Mouse (Mus musculus) liver, adult 2 months (tissue): Measurements from ENCODE around the gene Ifitm3. TPM values are rescaled to one million over a fixed set of nuclear protein-coding genes. Genes with fewer than 3 reads are reported as not detected.

ENCODE experiments used
- DNase-seq: peaks from one replicate; pipeline ENCODE4 v3.0.0-alpha.2; 2011; ENCODE audit warnings: low read depth, low spot score; ENCODE audit errors: extremely low read depth
- H3K27ac ChIP-seq: fragments of 200-500 bp; replicated peaks from 2 replicates; pipeline ENCODE4 v1.5.1; 2012; ENCODE audit warnings: low read depth, mild to moderate bottlenecking, control low read depth, inconsistent platforms, low read length; ENCODE audit not compliant: insufficient read depth
- H3K27me3 ChIP-seq: fragments of 200-500 bp; 2 replicates; pipeline ENCODE4 v1.6.1; 2012; ENCODE audit warnings: mild to moderate bottlenecking, moderate library complexity, low read length, inconsistent platforms; ENCODE audit not compliant: control insufficient read depth, insufficient read depth
- H3K36me3 ChIP-seq: fragments of 200-500 bp; 2 replicates; pipeline ENCODE4 v1.6.1; 2012; ENCODE audit warnings: low read length, inconsistent platforms; ENCODE audit not compliant: control insufficient read depth, insufficient read depth
- H3K4me1 ChIP-seq: fragments of 200-500 bp; 2 replicates; pipeline ENCODE4 v1.6.1; 2011; ENCODE audit warnings: low read length; ENCODE audit not compliant: control insufficient read depth, insufficient read depth
- H3K4me3 ChIP-seq: fragments of 200-500 bp; 2 replicates; pipeline ENCODE4 v1.5.1; 2011; ENCODE audit warnings: low read depth, mild to moderate bottlenecking, control low read depth, low read length, moderate library complexity; ENCODE audit not compliant: insufficient read depth
- H3K79me2 ChIP-seq: fragments of 200-500 bp; 2 replicates; pipeline ENCODE4 v1.6.1; 2012; ENCODE audit warnings: inconsistent platforms, mild to moderate bottlenecking, low read length, moderate library complexity; ENCODE audit not compliant: control insufficient read depth, insufficient read depth
- H3K9ac ChIP-seq: fragments of 200-500 bp; 2 replicates; pipeline ENCODE4 v1.6.1; 2012; ENCODE audit warnings: low read depth, mild to moderate bottlenecking, control low read depth, inconsistent platforms, low read length
- CTCF ChIP-seq: fragments of 200-500 bp; IDR thresholded peaks from 2 replicates; pipeline ENCODE4 v1.5.1; 2011; ENCODE audit warnings: low read depth, low read length, control low read depth
- POLR2A ChIP-seq: fragments of 200-500 bp; IDR thresholded peaks from 2 replicates; pipeline ENCODE4 v1.6.1; 2011; ENCODE audit warnings: low read length, control low read depth; ENCODE audit not compliant: insufficient read depth; ENCODE audit errors: extremely low read depth
- WGBS: fragments of 180-500 bp; shearing (Covaris S2); methylation state at CpG from one replicate; pipeline ENCODE4 v1.1.7; 2018; 5-methylcytosine and 5-hydroxymethylcytosine counted together
- polyA plus RNA-seq: library from polyadenylated mRNA; depleted of rRNA; stranded (reverse); fragments of >200 nt; gene quantifications from 2 replicates; pipeline ENCODE4 v1.2.3, GENCODE M21; 2012
- total RNA-seq: library from RNA; depleted of rRNA; stranded (reverse); fragments of >200 nt; gene quantifications from 2 replicates; pipeline ENCODE4 v1.2.3, GENCODE M21; 2014

The Ifitm3 gene
- total and polyA plus RNA-seq, 2 experiments = 392 to 1,254 TPM

DNA sequence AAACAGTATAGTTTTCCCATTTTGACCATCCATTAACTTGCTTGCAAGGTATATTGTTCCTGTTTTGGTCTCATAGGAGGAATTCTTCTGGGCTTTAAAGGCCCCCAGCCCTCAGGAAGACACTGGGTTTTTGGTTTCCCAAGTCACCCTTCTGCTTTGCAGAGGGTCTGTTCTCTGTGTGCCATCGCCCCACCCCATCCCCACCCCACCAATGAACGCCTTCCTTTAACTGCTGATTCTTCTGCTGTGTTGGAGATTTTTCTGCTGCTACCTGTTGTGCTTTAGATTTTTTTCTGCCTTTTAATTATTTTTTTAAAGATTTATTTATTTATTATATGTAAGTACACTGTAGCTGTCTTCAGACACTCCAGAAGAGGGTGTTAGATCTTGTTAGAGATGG, 18.3 kb upstream of the Ifitm3 start, which contains the start of gene Gm17387:
Gm17387 (plus strand) TSS at position 301 of the 400 bp plus-strand sequence.
- H3K27me3 ChIP-seq = no peaks in the 10 kb centered on the region
- no peaks in the 10 kb centered on the region for H3K79me2 ChIP-seq
- no peak within 1 kb of the TSS for H3K9ac ChIP-seq
- WGBS = 98% methylated on average over 2 of the region's 2 CpGs
- TF ChIP-seq CTCF (no peak), POLR2A (no peak)
- no peak within 1 kb of the TSS for H3K4me3 ChIP-seq
- no peaks in the 10 kb centered on the region for H3K36me3 ChIP-seq
- no peak within 1 kb of the TSS for H3K27ac ChIP-seq
- peaks cover 7% of the 10 kb centered on the region; the same call in 1 of the 2 replicates for H3K4me1 ChIP-seq
- DNase-seq = no peak

DNA sequence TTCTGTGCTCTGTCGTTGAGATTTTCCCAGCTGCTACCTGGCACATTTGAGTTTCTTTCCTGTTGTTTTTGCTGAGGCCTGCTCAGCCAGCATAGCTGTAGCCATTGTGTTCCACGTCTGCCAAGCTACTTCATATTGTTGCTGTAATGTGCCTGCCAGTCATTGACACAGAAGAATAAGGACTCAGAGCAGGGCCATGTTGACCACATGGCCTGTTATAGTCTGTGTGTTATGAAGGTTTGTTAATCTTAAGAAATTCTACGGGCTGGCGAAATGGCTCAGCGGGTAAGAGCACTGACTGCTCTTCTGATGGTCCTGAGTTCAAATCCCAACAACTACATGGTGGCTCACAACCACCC, 16.1 kb upstream of the Ifitm3 start:
- H3K36me3 ChIP-seq = no peaks in the 10 kb centered on the region
- no peak overlapping the region for H3K4me3 ChIP-seq
- TF ChIP-seq POLR2A (no peak), CTCF (no peak)
- no peak overlapping the region for H3K9ac ChIP-seq
- no peak for DNase-seq
- H3K27me3 ChIP-seq = no peaks in the 10 kb centered on the region
- H3K79me2 ChIP-seq = no peaks in the 10 kb centered on the region
- 62% methylated on average over 5 of the region's 5 CpGs for WGBS
- no peak overlapping the region; the same call in 1 of the 2 replicates for H3K27ac ChIP-seq
- peaks cover 7% of the 10 kb centered on the region; the same call in 1 of the 2 replicates for H3K4me1 ChIP-seq

DNA sequence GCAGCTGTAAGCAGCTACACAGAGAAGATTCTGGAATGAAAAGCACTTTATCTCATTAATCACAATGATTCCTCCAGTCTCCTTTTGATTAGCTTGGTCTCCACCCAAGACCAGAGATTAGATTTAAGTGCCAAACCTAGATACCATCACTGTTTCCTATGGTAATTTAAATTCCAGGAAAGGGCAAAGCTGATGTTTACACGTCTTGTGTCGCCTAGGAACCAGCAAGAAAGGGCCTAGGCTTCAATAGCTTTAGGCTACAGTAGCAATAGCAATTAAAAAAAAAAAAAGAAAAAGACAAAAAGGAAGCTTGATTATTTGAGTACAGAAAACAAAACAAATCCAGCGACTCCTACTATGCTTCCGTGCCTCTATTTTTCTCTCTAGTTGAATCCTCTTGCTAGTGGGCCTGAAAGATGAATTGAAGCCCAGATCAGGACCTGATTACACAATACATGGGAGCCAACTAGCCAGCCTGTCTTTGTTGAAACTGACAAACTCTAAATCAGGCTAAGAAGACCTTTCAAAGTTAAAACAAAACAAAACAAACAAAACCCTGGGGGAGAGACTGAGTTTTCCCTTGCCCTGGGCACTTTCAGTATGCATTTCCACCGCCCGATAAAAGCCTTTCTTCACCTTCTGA, 15.6 kb upstream of the Ifitm3 start:
- no peak overlapping the region for H3K9ac ChIP-seq
- H3K79me2 ChIP-seq = no peaks in the 10 kb centered on the region
- peak; percentile 47 for DNase-seq
- no peak for TF ChIP-seq POLR2A
- no peak for TF ChIP-seq CTCF
- H3K4me1 ChIP-seq = peaks cover 7% of the 10 kb centered on the region; the same call in 1 of the 2 replicates
- no peaks in the 10 kb centered on the region for H3K27me3 ChIP-seq
- H3K4me3 ChIP-seq = no peak overlapping the region
- no peaks in the 10 kb centered on the region for H3K36me3 ChIP-seq
- H3K27ac ChIP-seq = no peak overlapping the region; the same call in 1 of the 2 replicates
- 37% methylated on average over 6 of the region's 6 CpGs for WGBS

DNA sequence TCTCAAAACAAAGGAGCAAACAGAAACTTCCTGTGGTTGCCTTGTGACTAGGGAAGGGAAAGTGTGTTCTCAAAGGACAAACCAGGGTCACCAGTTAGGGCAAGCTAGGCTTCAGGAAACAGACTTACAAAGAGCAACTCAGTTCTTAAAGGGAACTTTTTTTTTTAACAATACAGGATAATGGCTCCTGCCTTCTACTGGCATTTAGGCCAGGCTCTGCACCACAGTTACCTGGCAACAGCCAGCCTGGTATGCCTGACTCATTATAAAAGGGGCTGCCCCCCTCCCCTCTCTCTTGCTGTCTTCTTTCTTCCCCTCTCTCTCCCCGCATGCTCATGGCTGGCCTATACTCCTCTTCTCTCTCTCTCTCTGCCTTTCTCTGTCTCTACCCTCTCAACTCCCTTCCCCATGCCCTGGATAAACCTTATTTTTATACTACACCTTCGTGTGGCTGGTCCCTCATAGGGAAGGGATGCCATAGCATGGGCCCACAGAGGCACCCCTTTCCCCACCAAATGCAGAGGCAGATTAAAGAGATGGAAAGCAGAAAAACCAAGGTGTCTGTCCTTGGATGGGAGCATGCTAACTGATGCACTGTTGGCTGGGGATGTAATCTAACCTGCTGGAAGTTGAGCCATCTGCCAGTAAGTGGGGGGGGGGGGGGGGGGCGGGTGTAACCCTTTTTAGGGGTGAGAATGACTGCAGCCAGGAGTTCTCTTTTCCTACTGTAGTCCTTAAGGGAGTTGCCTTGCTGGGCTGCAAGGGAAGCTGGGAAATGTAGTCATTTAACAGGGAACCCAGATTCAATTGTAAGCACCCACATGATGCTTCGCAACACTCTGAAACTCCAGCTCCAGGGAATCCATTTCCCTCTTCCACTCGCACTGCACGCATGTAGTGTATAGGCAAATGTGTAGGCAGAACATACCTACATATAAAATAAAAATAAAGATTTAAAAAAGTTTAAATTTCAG, 14.6 kb upstream of the Ifitm3 start:
- Histone ChIP-seq H3K36me3 (no peaks in the 10 kb centered on the region), H3K27ac (peak overlapping the region; percentile 69), H3K79me2 (no peaks in the 10 kb centered on the region), H3K27me3 (no peaks in the 10 kb centered on the region), H3K9ac (no peak overlapping the region), H3K4me3 (no peak overlapping the region), H3K4me1 (peaks cover 7% of the 10 kb centered on the region; the same call in 1 of the 2 replicates)
- WGBS = 76% methylated on average over 6 of the region's 6 CpGs
- TF ChIP-seq POLR2A (no peak), CTCF (no peak)
- peak; percentile 50 for DNase-seq

DNA sequence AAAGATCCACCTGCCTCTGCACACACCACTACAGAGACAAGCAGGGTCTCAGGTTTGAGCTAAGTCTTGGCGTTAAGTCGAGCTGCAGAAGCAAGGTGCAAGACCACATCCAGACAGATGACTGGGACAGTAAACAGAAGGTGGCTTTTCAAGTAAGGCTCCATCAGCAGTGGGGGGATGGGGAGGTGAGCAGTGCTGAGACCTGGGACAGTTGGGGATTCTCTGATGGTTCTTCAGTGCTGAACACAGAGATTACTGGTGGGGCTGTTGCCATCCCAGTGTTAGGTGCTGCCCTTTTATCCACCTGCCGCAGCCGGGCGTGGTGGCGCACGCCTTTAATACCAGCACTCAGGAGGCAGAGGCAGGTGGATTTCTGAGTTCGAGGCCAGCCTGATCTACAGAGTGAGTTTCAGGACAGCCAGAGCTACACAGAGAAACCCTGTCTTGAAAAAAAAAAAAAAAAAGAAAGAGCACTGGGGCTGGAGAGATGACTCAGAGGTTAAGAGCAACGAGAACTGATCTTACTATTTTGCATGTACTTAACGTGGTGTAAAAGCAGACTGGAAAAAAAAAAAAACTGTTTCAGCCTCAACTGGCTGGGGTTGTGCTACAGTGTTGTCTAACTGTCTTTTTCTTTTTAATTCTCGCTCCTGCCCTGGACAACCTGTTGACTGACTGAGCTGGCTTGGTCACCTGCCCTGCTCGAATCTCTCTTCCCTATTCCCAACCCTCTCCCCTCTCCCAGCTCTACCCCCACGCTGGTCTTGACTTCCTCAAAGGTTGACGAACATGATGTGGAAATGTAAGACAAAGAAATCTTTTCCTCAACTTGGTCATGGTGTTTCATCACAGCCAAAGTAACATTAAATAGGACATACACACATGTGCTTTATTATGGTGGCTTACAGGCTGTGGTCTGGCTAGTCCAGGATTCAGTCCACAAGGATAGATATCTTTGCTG, 11.2 kb upstream of the Ifitm3 start:
- WGBS = 82% methylated on average over 14 of the region's 14 CpGs
- H3K27ac ChIP-seq = no peak overlapping the region
- no peak overlapping the region for H3K4me3 ChIP-seq
- no peaks in the 10 kb centered on the region for H3K79me2 ChIP-seq
- H3K9ac ChIP-seq = no peak overlapping the region
- no peaks in the 10 kb centered on the region for H3K36me3 ChIP-seq
- DNase-seq = peak; percentile 15
- TF ChIP-seq CTCF (no peak), POLR2A (no peak)
- no peaks in the 10 kb centered on the region for H3K27me3 ChIP-seq
- peaks cover 6% of the 10 kb centered on the region; the same call in 1 of the 2 replicates for H3K4me1 ChIP-seq
